Mouse (Mus musculus): ENCODE results near the gene Slamf7.

Gene Slamf7

DNA sequence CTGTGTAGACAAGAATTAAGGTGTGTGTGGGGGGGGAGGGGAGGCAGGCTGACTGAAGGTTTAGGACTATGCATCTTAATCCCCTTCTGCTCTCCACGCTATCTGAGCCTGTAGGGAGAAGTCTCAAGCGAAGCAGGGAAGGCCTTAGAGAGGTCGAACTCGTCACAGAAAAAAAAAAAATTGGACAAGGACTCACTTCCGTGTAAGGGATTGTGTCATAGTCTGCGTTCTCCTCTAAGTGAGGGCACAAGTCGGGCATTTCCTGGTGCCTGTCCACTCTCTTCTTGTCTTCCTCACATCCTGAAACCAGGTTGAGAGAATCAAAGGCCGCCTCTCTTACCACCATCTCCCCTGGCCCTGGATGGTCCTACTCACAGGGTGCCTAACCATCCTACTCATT, 15.7 kb downstream of the Slamf7 start:
- DNase-seq (ENCODE audit: low read depth, low spot score) = no peak

DNA sequence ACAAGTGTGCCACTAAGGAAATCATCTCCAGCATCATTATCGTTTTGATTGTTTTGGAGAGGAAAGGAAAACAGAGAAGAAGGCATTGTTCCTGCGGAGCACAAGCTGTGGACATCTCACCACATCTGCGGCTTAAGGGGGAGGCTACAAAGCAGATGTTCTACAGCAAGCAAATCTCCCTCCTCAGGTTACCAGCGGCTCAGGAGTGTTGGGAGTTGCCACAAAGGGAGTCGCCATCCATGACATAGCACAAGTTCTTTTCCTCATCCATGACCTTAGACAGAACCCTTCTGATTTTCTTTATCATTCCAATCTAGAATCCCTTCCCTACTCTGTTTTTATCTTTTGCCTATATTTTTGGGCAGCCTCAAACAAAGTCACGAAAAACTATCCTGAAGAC, 17.1 kb downstream of the Slamf7 start:
- DNase-seq (ENCODE audit: low read depth, low spot score) = no peak

DNA sequence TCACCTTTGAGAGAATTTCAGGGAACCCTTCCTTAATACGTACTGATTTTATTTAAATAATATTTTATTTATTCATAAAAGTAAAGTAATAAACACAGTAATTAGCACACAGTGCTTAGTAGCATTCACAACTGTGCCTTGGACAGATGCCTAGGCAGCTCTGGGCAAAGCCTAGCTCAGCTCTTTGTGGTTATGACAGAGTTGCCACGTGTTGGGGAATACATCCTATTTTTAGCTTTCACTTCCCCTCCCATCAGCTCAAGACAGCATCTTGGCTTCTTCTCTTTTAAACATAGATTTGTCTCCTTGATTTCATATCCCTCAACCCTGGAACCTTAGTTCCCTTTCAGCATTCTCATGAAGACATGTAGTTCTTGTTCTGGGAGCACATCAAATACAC, 21.4 kb downstream of the Slamf7 start:
- DNase-seq (ENCODE audit: low read depth, low spot score) = no peak

DNA sequence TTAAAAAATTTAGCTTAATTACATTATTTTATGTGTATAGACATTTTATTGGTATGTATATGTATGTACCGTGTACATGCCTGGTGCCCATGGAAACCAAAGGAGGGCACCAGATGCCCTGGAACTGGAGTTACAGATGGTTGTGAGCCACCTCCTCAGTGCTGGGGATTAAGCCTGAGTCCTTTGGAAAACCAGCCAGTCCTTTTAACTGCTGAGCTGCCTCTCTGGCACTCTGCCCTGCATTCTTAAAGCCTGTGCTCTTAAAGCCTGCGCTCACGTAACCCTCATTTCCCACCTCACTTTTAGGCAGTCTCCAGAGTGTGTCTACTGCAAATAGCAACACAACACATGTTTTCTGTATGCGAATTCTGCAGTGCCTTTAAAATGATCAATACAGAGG, 21.9 kb downstream of the Slamf7 start:
- no peak for DNase-seq (ENCODE audit: low read depth, low spot score)

DNA sequence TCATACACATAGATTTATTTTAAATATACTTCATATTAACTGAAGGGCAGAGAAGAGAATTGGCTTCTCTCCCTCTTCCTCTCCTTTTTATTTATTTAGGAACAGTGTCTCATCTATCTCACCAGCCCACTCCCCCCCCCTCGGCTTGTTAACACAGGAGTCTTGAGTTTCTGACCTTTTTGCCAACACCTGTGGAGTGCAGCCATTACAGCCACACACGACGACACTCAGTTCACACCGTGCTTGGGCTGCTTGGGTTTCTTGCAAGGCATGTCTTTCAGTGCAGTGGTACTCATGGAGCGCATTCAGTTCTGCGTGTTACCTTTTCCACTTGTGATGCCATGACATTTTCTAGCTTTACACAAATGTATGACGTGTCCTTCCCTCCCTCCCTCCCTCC, 22.8 kb downstream of the Slamf7 start:
- no peak for DNase-seq (ENCODE audit: low read depth, low spot score)

DNA sequence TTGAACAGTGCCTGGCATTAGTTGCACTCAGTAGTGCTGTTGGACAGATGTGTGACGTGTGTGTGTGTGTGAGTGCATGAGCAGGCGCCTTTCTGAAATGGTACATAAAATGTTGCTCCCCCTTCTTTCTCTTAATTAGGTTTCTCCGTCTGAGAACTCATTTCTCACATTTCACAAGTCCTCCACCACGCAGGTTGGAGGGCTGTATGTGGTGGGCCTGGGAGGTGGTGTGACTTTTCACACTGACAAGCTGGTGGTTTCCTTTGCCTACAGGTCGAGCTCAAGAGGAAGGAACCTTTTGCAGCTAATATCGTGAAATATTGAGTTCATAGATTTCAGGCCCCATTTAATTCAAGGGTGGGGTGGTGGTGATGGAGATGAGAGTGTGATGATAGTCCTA, 23.7 kb downstream of the Slamf7 start:
- no peak for DNase-seq (ENCODE audit: low read depth, low spot score)

DNA sequence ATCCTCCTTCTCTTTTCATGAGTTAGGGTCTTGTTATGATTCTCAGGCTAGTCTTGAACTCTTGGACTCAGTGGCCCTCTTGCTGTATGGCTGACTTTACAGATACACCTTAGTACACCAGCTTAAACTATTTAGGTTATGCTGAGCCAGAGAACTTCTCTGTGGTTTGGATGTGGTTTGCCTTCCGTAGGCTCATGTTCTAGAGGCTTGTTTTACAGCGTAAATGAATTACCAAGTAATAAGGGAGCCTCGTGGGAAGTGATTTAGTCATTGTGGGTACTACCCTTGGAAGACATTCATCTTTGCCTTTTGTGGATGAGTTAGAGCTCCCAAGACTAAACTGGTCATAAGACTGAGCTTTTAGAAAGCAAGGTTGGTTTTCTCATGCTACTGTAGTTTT, 25.0 kb downstream of the Slamf7 start:
- no peak for DNase-seq (ENCODE audit: low read depth, low spot score)

DNA sequence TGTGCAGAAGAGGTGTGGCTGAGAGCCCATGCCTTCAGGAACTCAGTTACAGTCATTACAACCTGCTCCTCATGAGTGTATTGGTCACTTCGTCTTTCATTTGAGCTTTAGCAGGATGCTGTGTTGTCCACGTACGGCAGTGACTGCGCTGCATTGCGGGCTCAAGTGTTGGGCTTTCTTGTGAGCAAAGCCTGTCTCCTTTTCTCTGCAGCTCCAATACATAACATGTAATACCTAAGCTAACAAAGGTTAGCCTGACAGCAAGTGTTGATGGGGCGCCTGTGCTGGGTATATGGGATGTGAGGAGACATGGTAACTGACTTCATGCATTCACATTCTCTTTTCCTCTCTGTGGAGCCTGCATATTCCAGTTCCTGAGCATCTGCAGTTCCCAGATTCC, 32.7 kb downstream of the Slamf7 start:
- DNase-seq (ENCODE audit: low read depth, low spot score) = no peak

DNA sequence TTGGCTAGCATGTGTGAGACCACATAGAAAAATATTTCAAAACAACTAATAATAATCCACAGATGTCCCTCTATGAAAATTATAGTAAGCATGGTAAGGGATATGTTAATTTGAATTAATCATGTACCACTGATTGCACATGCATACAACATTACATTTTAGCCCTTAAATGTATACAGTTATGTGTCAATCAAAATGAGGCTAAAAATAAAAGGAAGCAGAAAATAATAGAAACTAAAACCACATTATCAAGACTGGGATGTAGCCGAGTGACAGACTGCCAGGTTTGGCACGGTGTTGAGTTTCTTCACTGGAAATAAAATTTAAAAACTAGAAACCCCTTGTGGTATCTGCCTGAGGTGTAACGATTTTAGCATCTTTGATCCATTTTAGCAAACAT, 33.2 kb downstream of the Slamf7 start:
- no peak for DNase-seq (ENCODE audit: low read depth, low spot score)

DNA sequence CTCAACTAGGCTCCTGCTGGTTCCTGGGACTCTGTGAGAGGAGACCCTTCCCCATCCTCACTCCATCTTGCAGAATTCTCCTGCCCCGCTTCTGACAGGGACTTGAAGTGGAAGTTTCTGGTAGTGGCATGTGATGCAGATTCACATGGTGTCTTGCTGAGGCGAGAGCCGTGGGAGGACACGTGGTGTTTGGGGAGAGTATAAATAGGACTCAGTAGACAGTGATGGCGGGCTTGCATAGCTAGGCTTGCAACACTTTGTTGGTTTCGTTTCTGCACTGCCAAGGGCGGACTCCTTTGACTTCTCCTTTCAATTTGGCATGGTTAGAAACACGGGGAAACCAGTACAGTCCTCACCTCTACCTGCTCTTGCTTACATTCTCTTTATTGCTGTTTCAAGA, 33.8 kb downstream of the Slamf7 start:
- no peak for DNase-seq (ENCODE audit: low read depth, low spot score)

DNA sequence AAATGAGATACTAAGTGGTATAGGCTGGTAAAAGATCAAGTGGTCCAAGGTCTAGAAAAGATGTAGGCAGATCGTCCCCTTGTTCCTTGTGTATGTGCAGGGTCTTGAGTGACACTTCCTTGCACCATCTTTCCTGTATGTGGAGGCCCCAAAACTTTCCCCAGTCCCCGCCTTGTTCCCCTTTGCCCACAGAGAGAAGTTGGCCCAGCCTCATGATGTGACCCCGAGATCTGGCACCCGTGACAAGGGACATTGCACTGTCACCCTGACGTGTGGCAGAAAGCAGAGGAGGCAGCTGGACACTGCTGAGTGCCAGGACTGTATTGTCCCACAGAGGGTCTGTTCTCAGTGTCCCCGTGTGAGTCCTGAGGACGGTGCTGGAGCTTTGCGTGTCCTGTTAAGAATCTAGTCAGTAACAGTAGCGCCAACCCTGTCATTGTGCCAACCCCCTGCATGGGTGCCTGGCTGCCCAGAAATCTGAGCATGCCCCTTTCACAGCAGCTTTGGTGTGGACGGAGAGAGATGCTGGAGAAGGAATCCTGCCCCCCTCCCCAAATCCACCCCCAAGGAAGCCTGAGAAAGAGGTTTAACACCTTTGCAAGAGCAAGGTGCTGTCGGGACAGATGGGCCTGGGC, 35.8 kb downstream of the Slamf7 start:
- no peak for DNase-seq (ENCODE audit: low read depth, low spot score)

DNA sequence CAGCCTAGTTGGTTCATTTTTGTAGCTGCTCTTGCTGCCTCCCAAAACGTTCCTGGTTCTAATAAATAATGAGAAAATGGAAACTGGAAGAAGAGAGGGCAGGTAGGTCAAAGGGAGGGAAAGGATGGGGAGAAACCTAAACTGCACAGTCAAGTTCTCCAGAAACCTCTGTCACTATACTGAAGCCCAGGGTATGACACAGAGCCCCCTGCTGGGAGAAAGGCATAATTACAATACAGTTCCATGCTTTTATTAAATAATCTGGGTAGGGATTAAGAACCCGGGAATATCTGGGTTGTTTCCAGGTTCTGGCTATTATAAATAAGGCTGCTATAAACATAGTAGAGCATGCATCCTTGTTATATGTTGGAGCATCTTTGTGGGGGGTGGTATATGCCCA, 38.9 kb downstream of the Slamf7 start:
- peak; percentile 29 for DNase-seq (ENCODE audit: low read depth, low spot score)

DNA sequence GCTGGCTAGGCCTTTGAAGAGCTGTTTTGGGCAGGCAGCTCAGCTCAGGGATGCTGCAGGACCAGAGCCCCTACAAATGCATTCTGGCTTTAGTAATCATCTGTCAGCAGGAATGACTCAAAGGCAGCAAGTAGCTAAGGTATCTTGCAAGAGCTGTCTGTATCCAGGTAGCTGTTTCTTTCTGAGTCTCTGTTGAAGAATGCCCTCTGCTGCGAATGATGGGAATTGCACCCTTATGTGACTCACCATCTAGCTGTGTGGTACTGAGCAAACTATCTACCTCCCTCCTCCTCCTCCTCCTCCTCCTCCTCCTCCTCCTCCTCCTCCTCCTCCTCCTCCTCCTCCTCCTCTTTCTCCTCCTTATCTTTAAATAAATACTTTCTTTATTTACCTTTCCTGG, 42.1 kb downstream of the Slamf7 start:
- DNase-seq (ENCODE audit: low read depth, low spot score) = peak; percentile 45

DNA sequence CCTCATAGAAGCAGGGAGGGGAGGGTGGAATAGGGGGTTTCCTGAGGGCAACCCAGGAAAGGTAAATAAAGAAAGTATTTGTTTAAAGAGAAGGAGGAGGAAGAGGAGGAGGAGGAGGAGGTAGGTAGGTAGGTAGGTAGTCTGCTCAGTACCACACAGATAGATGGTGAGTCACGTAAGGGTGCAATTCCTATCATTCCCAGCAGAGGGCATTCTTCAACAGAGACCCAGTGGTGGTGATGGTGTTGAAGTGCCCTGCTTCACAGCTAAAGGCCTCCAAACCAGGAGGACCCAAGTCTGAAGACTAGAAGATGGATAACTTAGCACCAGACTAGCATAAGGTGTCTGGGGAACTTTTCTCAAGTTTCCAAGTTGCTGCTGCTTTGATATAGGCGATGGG, 42.8 kb downstream of the Slamf7 start:
- peak; percentile 54 for DNase-seq (ENCODE audit: low read depth, low spot score)

DNA sequence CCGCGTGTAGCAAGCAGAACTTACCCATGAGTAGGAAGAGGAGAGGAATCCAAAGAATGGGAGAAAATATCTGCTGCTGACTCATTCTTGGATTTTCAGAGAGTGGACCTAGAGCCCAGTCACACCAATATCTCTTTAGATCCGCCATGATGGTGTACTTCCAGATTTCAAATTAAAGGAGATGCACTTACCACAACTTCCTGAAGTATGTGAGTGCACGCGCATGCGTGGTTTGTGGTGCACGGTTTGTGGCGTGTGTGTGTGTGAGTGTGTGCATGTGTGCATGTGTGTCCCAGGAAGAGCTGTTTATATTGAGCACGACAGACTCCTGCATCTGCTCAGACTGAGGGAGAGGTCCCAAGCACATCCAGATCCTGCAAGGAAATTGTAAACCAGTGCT, 45.7 kb downstream of the Slamf7 start, which contains the start of gene Ly9:
Ly9 (minus strand) TSS at position 235 of the 400 bp plus-strand sequence.
- DNase-seq (ENCODE audit: low read depth, low spot score) = no peak

DNA sequence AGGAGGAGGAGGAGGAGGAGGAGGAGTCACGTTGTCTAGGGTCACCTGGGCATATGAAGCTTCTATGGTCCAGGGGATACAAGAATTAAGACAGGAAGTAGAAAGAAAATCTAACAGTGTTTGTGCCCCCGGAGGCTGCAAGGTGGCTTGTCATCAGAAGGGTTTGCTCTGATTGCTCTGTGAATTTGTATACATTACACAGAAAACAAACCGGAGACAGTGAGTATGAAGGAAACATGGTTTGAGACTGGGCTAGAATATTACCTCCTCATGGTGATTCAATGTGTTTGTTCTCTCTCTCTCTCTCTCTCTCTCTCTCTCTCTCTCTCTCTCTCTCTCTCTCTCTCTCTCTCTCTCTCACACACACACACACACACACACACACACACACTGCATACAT, 46.2 kb downstream of the Slamf7 start:
- DNase-seq (ENCODE audit: low read depth, low spot score) = no peak

DNA sequence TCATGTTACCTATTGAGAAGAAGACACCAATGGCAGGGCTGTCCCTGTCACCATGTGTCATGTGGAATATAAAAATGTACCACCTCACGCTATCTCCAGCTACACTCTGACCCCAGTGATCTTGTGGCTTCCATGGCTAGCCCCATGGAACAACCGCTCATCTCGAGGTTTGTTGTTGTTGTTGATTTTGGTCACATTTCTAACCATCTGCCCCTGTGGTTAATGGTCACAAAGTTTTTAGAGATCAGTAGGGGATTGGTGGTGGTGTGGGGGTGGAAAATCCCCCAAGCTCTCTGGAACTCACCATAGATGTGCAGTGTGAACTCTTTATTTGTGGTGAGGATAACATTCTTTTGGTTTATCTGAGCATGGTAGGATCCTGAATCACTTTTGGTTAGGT, 48.1 kb downstream of the Slamf7 start:
- no peak for DNase-seq (ENCODE audit: low read depth, low spot score)

DNA sequence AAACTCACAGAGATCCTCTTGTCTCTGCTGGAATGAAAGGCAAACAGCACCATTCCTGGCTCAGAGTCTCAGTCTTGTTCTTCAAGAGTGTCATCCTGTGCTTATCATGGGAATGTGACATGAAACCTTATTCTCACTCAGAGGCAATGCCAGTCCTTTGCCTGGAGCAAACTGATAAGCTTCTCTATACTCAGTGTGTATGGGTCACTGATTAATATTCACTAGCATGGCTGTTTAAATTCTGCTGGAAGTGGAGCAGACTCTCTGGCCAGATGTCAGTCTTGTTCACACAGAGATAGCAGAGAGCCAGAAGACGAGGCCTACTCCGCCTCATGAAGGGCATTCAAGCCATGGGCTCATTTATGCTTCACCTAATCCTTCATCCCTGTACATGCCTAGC, 68.3 kb downstream of the Slamf7 start:
- DNase-seq (ENCODE audit: low read depth, low spot score) = no peak

Data from ZHBTc4 (cell line).